Mouse (Mus musculus) lung, postnatal 0 days (tissue): Measurements from ENCODE around the gene Mafk.

Experiments
- CTCF ChIP-seq: IDR thresholded peaks from 2 replicates; pipeline ENCODE4 v1.5.1; 2016; ENCODE audit warnings: antibody characterized with exemption, mild to moderate bottlenecking
- EP300 ChIP-seq: IDR thresholded peaks from 2 replicates; pipeline ENCODE4 v1.6.1; 2016; ENCODE audit warnings: antibody characterized with exemption, mild to moderate bottlenecking, control low read depth

DNA sequence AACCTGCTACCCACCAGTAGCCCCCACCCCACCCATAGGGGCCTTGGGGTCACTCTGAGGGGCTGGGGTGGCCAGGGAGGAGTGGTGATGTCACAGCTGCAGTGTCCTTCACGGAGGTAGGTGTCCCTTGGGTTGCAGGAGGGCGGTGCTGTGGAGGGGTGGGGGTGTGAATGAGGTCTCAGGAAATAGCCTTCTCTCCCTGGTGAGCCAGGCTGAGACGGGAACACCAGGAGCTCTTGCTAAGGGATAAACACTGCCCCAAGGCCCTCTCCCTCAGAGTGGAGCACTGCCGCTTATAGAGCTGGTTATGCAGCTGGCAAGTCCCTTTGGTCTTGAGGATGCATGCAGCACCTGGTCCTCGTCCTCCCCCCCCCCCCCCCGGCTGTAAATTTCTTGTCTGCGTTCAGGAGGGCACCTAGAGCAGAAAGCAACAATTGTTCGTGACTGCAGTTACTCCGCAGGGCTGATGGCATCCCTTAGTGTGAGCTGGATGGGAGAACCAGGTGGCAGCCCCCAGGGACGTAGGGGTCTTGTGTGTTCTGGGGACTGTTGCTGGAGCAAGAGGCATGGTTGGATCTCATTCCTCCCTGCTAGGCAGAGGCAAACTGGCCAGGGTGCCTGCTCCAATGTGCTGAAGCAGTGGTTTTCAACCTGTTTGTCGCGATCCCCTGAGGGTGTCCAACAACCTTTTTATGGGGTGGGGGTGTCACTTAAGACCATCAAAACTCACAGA lies 7.0 kb downstream of the Mafk start:
- no peak for TF ChIP-seq CTCF
- TF ChIP-seq EP300: no peak
